Mouse (Mus musculus) induced T-regulatory cell, adult 2 months (primary cell): ENCODE results near the gene Glt28d2.

Source experiments
- DNase-seq: peaks from one replicate; pipeline ENCODE4 v3.0.0-alpha.2; 2012; ENCODE audit warnings: low read depth

Glt28d2 gene

GRCm38 (mm10) chr3:85827283-85827682 lies 60.0 kb downstream of the Glt28d2 start:
- DNase-seq, result no peak

GRCm38 (mm10) chr3:85820839-85821548 lies 66.3 kb downstream of the Glt28d2 start:
- no peak for DNase-seq
